Mouse (Mus musculus): ENCODE measurements at regions not wholly inside any gene's neighbourhood (a gene's known extent, or its start where the extent isn't known, plus 50 kb on each side); places are given as distances from the start of the nearest gene placed in this dataset.

DNA sequence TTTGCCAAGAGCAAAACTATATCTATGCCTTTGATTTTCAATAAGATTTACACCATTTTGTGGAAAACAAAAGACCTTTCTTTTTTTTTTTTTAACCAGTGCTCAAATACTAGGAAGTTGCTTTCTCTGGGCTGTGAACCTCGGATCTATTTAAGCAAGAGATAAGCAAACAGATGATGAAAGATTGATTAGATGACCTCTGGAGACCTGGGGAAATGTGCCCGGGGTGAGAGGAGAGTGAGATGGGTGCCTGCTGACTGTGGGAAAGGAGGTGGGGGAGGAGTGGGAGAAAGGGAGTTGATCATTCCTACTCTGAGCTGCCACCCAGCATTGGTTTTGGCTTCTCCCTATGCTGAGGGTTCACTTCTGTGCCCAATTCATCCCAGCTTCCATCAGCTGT is 595.3 kb downstream of the Epha4 start:
- Histone ChIP-seq H3K4me2 (ENCODE audit: low read depth, low read length) (no peak overlapping the region), H3K9ac (replicated peaks) (no peak overlapping the region), H3K4me3 (ENCODE audit: low read depth, low read length) (no peak overlapping the region), H3K27me3 (ENCODE audit: insufficient read depth, low read length) (no peaks in the 10 kb centered on the region), H3K36me3 (replicated peaks; ENCODE audit: insufficient read depth, low read length) (no peaks in the 10 kb centered on the region), H3K4me1 (ENCODE audit: insufficient read depth) (0 out of 2 replicates have a peak, but pooled peaks cover 2% of the 10 kb centered on the region), H3K27ac (ENCODE audit: low read depth) (peak overlapping the region; percentile 44; the same call in 1 of the 2 replicates), H3K9me3 (ENCODE audit: low read length) (no peaks in the 10 kb centered on the region)
- DNase-seq (peak; percentile 23), ATAC-seq (peak; percentile 95)
- TF ChIP-seq CTCF (IDR thresholded peaks at IDR 0.05; ENCODE audit: low read depth) = no peak
- TF ChIP-seq EP300 (IDR thresholded peaks at IDR 0.05; ENCODE audit: low read depth) = peak; percentile 62; the same call in 1 of the 2 replicates
- 9% methylated on average over 2 of the region's 2 CpGs for WGBS (ENCODE audit: insufficient replicate concordance)

DNA sequence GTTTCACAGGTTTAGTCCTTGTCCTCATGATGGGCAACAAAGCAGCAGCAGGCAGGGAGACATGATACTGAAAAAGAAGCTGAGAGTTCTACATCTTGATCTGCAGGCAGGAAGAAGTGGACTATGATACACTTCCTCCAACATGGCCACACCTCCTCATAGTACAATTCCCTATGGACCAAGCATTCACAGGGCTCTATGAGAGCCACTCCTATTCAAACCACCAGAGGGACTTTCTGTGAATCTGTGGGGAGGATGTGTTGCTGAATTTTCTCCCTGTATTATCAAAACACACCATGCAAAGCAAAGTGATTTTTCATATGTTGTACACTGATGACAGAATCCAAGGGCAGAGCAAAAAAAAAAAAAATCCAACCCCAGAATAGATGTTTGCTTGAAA is 594.3 kb downstream of the Epha4 start:
- Histone ChIP-seq H3K9me3 (ENCODE audit: low read length) (no peaks in the 10 kb centered on the region), H3K4me2 (ENCODE audit: low read depth, low read length) (no peak overlapping the region), H3K36me3 (replicated peaks; ENCODE audit: insufficient read depth, low read length) (no peaks in the 10 kb centered on the region), H3K27ac (ENCODE audit: low read depth) (no peak overlapping the region), H3K4me1 (ENCODE audit: insufficient read depth) (0 out of 2 replicates have a peak, but pooled peaks cover 2% of the 10 kb centered on the region), H3K27me3 (ENCODE audit: insufficient read depth, low read length) (no peaks in the 10 kb centered on the region), H3K4me3 (ENCODE audit: low read depth, low read length) (no peak overlapping the region), H3K9ac (replicated peaks) (no peak overlapping the region)
- DNase-seq (no peak), ATAC-seq (no peak)
- TF ChIP-seq EP300 (IDR thresholded peaks at IDR 0.05; ENCODE audit: low read depth) (no peak), CTCF (IDR thresholded peaks at IDR 0.05; ENCODE audit: low read depth) (no peak)

DNA sequence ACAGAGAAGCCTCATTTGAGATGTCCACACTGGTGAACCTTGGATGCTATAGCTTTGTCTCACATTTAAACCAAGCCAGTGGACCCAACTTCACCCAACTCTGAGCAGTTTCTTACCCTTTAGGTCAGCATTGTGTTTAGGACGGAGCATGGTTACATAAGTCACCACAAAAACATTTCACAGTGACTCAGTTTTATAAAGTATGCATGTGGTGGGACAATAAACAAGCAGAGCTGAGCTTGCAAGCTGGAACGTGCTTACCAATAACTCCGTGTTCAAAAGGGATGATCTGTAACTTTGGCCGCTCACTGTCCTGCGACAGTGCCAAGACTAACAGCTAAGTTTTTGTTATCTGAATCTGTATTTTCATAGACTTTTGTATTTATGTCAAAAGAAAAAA is 587.8 kb downstream of the Epha4 start:
- Histone ChIP-seq H3K4me3 (ENCODE audit: low read depth, low read length) (no peak overlapping the region), H3K4me2 (ENCODE audit: low read depth, low read length) (no peak overlapping the region), H3K9ac (replicated peaks) (no peak overlapping the region), H3K4me1 (ENCODE audit: insufficient read depth) (no peaks in the 10 kb centered on the region), H3K36me3 (replicated peaks; ENCODE audit: insufficient read depth, low read length) (no peaks in the 10 kb centered on the region), H3K27ac (ENCODE audit: low read depth) (no peak overlapping the region), H3K27me3 (ENCODE audit: insufficient read depth, low read length) (no peaks in the 10 kb centered on the region), H3K9me3 (ENCODE audit: low read length) (no peaks in the 10 kb centered on the region)
- TF ChIP-seq EP300 (IDR thresholded peaks at IDR 0.05; ENCODE audit: low read depth) (no peak), CTCF (IDR thresholded peaks at IDR 0.05; ENCODE audit: low read depth) (no peak)
- no peak for DNase-seq
- no peak for ATAC-seq
- 78% methylated on average over 5 of the region's 5 CpGs for WGBS (ENCODE audit: insufficient replicate concordance)

DNA sequence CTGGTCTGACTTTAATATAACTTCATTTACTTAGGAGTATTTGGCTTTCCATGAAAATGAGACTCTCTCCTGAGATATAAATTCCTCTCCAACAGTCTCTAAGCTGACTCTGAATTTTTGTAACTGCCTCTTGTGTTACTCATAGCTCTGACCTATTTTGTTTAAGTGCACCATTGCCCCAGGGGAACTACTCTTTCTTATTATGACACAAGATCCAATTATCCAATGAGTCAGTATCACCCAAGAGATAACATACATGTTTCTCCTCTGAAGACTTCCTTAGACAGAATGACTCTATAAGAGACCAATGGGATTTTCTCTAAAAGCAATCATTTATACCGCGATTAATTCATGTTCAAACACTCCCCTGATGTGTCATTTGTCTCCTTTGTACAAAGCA is 586.9 kb downstream of the Epha4 start:
- DNase-seq = no peak
- Histone ChIP-seq H3K9me3 (ENCODE audit: low read length) (no peaks in the 10 kb centered on the region), H3K4me2 (ENCODE audit: low read depth, low read length) (no peak overlapping the region), H3K4me3 (ENCODE audit: low read depth, low read length) (no peak overlapping the region), H3K27me3 (ENCODE audit: insufficient read depth, low read length) (no peaks in the 10 kb centered on the region), H3K27ac (ENCODE audit: low read depth) (no peak overlapping the region), H3K4me1 (ENCODE audit: insufficient read depth) (no peaks in the 10 kb centered on the region), H3K36me3 (replicated peaks; ENCODE audit: insufficient read depth, low read length) (no peaks in the 10 kb centered on the region), H3K9ac (replicated peaks) (no peak overlapping the region)
- 71% methylated on average over 2 of the region's 2 CpGs for WGBS (ENCODE audit: insufficient replicate concordance)
- TF ChIP-seq EP300 (IDR thresholded peaks at IDR 0.05; ENCODE audit: low read depth) = no peak
- no peak for TF ChIP-seq CTCF (IDR thresholded peaks at IDR 0.05; ENCODE audit: low read depth)
- ATAC-seq = no peak

DNA sequence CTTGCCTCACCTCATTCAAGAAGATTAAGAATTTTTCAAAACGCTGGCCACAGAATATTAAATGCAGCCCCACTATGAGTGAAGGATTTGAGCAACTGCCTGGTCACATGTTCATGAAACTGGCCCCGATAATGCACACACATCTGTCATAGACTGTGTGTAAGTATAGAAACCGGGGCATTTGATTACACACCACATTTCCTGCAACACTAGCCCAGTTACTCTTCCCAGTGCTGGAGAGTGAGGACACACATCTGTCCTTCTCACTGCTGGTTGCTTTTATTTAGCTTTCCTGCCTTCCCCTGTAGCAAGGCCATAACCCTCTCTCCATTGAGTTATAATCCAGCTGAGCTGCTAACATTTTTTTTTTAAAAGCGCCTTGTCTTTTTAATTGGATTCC is 581.4 kb downstream of the Epha4 start:
- Histone ChIP-seq H3K4me2 (ENCODE audit: low read depth, low read length) (no peak overlapping the region), H3K27me3 (ENCODE audit: insufficient read depth, low read length) (no peaks in the 10 kb centered on the region), H3K4me3 (ENCODE audit: low read depth, low read length) (no peak overlapping the region), H3K27ac (ENCODE audit: low read depth) (no peak overlapping the region), H3K4me1 (ENCODE audit: insufficient read depth) (no peaks in the 10 kb centered on the region), H3K36me3 (replicated peaks; ENCODE audit: insufficient read depth, low read length) (no peaks in the 10 kb centered on the region), H3K9ac (replicated peaks) (no peak overlapping the region), H3K9me3 (ENCODE audit: low read length) (no peaks in the 10 kb centered on the region)
- DNase-seq (no peak), ATAC-seq (no peak)
- WGBS (ENCODE audit: insufficient replicate concordance) = 75% methylated on average over 4 of the region's 4 CpGs
- TF ChIP-seq CTCF (IDR thresholded peaks at IDR 0.05; ENCODE audit: low read depth) = no peak
- TF ChIP-seq EP300 (IDR thresholded peaks at IDR 0.05; ENCODE audit: low read depth) = no peak

DNA sequence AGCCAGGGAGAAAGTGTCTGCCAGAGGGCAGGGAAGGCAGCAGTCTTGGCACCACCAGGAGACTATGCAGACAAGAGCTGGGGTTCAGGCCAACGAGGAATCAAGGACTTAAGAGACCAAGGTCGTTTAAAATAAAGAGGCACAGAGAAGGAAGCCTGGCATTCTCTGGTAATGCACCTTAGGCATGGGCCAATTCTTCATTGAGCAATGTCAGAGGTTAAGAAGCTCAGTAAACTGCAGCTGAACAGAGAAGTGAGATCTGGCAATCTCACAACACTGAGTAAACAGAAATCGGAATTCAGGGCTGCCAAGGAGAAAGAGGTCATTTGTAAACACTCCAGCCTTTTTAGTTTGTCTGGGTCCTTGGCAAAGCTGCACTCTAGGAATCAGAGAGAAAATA is 572.2 kb downstream of the Epha4 start:
- DNase-seq = no peak
- no peaks in the 10 kb centered on the region for H3K36me3 ChIP-seq (replicated peaks; ENCODE audit: insufficient read depth, low read length)
- H3K9ac ChIP-seq (replicated peaks) = no peak overlapping the region
- 27% methylated on average over 3 of the region's 3 CpGs for WGBS (ENCODE audit: insufficient replicate concordance)
- no peak for TF ChIP-seq EP300 (IDR thresholded peaks at IDR 0.05; ENCODE audit: low read depth)
- TF ChIP-seq CTCF (IDR thresholded peaks at IDR 0.05; ENCODE audit: low read depth) = no peak
- no peaks in the 10 kb centered on the region for H3K9me3 ChIP-seq (ENCODE audit: low read length)
- H3K4me1 ChIP-seq (ENCODE audit: insufficient read depth) = no peaks in the 10 kb centered on the region
- no peak overlapping the region for H3K27ac ChIP-seq (ENCODE audit: low read depth)
- H3K4me3 ChIP-seq (ENCODE audit: low read depth, low read length) = no peak overlapping the region
- no peak for ATAC-seq
- no peaks in the 10 kb centered on the region for H3K27me3 ChIP-seq (ENCODE audit: insufficient read depth, low read length)
- no peak overlapping the region for H3K4me2 ChIP-seq (ENCODE audit: low read depth, low read length)

DNA sequence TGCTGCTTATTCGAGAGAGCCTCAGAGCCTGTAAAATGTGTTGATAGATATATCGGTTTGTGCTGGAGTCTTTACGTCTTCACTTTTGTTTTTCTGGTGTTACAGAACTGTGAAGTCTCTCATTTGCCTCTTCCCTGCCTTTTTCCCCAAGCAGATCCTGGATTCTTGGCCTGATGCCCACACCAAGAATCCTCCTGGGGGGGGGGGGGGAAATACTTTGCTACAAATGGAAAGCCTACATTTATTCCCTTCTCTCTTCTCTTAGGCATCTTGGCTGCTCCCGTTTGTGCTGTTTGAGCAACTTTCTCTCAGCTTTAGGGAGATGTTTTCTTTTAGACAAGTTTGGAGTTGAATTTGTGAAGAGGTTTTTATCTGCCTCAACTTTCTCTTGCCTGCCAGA is 570.8 kb downstream of the Epha4 start:
- H3K9me3 ChIP-seq (ENCODE audit: low read length) = no peaks in the 10 kb centered on the region
- ATAC-seq (no peak), DNase-seq (no peak)
- no peaks in the 10 kb centered on the region for H3K4me1 ChIP-seq (ENCODE audit: insufficient read depth)
- no peak overlapping the region for H3K4me2 ChIP-seq (ENCODE audit: low read depth, low read length)
- no peak overlapping the region for H3K9ac ChIP-seq (replicated peaks)
- 80% methylated on average over 4 of the region's 4 CpGs for WGBS (ENCODE audit: insufficient replicate concordance)
- no peak overlapping the region for H3K27ac ChIP-seq (ENCODE audit: low read depth)
- no peaks in the 10 kb centered on the region for H3K36me3 ChIP-seq (replicated peaks; ENCODE audit: insufficient read depth, low read length)
- H3K27me3 ChIP-seq (ENCODE audit: insufficient read depth, low read length) = no peaks in the 10 kb centered on the region
- H3K4me3 ChIP-seq (ENCODE audit: low read depth, low read length) = no peak overlapping the region
- no peak for TF ChIP-seq EP300 (IDR thresholded peaks at IDR 0.05; ENCODE audit: low read depth)
- TF ChIP-seq CTCF (IDR thresholded peaks at IDR 0.05; ENCODE audit: low read depth) = no peak

Measured in liver, postnatal 0 days (tissue).